Comparison of ENCODE assay signal across 19 mouse cellular contexts in genomic region chr2:160802326-160802725, GRCm38 (mm10).
"Had no signal": no experiment of that assay in that cellular context is flagged by ENCODE, and none has a peak within 500 bp of the region (broad histone marks: within the 10 kb centered on the region; RNA-seq: fewer than 3 reads in every experiment).

No protein-coding gene starts in this region.

- H3K27me3 ChIP-seq: midbrain, embryonic 12.5 days; neural tube, embryonic 13.5 days; neural tube, embryonic 15.5 days had no signal

- H3K4me3 ChIP-seq: midbrain, embryonic 10.5 days; midbrain, embryonic 12.5 days; myocyte; neural tube, embryonic 13.5 days; neural tube, embryonic 15.5 days had no signal

- H3K9me3 ChIP-seq: midbrain, embryonic 10.5 days; midbrain, embryonic 12.5 days; neural tube, embryonic 13.5 days; neural tube, embryonic 15.5 days had no signal

- H3K4me1 ChIP-seq: midbrain, embryonic 10.5 days; midbrain, embryonic 12.5 days had no signal

- H3K36me3 ChIP-seq: midbrain, embryonic 10.5 days; midbrain, embryonic 12.5 days; neural tube, embryonic 13.5 days; neural tube, embryonic 15.5 days had no signal

- H3K9ac ChIP-seq: lung, embryonic 14.5 days; midbrain, embryonic 12.5 days; neural tube, embryonic 13.5 days; neural tube, embryonic 15.5 days had no signal

- ATAC-seq: midbrain, embryonic 16.5 days had no signal

- H3K4me2 ChIP-seq: lung, embryonic 14.5 days; midbrain, embryonic 12.5 days; neural tube, embryonic 13.5 days; neural tube, embryonic 15.5 days had no signal

- H3K27ac ChIP-seq: midbrain, embryonic 10.5 days; midbrain, embryonic 12.5 days; neural tube, embryonic 13.5 days; neural tube, embryonic 15.5 days had no signal

- DNase-seq: lung, adult 18-20 months; lung, embryonic 14.5 days; lung, postnatal 10 days; lung, postnatal 4 days; midbrain, embryonic 14.5 days; retina, postnatal 1 day; right cerebral cortex, adult 18-20 months; right cerebral cortex, postnatal 25 days; right cerebral cortex, postnatal 4 days; spleen, adult 18-20 months; thymus, adult 18-20 months; thymus, postnatal 14 days; thymus, postnatal 36 days had no signal
